Mouse (Mus musculus): ENCODE measurements at regions not wholly inside any gene's neighbourhood (a gene's known extent, or its start where the extent isn't known, plus 50 kb on each side); places are given as distances from the start of the nearest gene placed in this dataset.
A peak's percentile ranks its signal among the peaks of the same experiment; 100 is the strongest.
"Not testable (repeated sequence)": the region's sequence is repeated elsewhere in the genome, so short reads cannot be mapped to it uniquely, and the experiment has no call there.

DNA sequence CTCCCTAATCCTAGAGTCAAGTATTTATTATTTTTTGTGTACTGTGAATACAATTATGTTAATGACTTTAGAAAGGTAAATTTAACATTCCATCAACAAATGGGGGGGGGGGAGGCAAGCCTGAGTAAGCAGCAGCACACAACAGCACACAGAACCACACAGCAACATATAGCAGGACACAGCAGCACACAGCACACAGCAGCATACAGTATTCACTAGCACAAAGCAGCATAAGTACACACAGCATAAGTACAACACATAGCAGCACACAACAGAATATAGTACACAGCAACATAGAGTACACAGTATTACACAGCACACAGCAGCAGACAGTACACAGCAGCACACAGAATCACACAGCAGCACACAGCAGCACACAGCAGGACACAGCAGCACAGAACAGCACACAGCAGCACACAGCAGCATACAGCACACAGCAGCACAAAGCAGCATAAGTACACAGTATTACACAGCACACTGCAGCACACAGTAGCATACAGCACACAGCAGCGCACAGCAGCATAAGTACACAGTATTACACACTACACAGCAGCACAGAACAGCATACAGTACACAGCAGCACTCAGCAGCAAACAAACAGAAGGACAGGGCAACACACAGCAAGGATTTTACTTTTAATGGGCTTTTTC lies 605.7 kb downstream of the Tbl1xr1 start:
- Histone ChIP-seq H3K9ac (no peak overlapping the region), H3K4me3 (ENCODE audit: low read depth, low read length) (no peak overlapping the region), H3K4me2 (ENCODE audit: low read depth) (no peak overlapping the region), H3K27me3 (ENCODE audit: insufficient read depth, low read length) (no peaks in the 10 kb centered on the region), H3K4me1 (ENCODE audit: insufficient read depth) (no peaks in the 10 kb centered on the region), H3K27ac (ENCODE audit: low read depth, low read length) (no peak overlapping the region), H3K9me3 (ENCODE audit: low read length) (no peaks in the 10 kb centered on the region), H3K36me3 (ENCODE audit: insufficient read depth) (no peaks in the 10 kb centered on the region)
- 95% methylated on average over 1 of the region's 1 CpGs for WGBS
- DNase-seq (no peak), ATAC-seq (peak; percentile 25; the same call in 1 of the 2 replicates)
- no peak for TF ChIP-seq CTCF (IDR thresholded peaks at IDR 0.05; ENCODE audit: low read depth)

DNA sequence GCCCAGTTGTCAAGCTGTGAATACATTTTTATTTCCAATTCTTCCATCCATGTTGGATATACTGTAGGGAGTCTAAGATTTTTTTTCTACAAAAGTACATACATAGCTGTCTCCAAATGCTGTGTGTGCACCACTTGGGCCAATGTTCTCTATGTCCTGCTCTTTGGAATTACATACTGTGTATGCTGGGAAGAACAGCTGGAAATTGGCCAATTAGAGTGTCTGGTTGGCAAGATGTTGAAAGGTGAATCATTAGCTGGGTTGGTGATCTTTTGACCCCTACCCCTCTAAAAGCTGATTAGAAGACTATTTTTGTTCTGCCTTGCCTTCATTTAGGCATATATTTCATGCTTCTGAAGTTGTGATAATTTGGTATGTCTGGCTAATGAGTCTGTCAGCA lies 622.9 kb downstream of the Tbl1xr1 start:
- Histone ChIP-seq H3K9me3 (ENCODE audit: low read length) (0 out of 2 replicates have a peak, but pooled peaks cover 3% of the 10 kb centered on the region), H3K4me3 (ENCODE audit: low read depth, low read length) (no peak overlapping the region), H3K27me3 (ENCODE audit: insufficient read depth, low read length) (no peaks in the 10 kb centered on the region), H3K4me1 (ENCODE audit: insufficient read depth) (no peaks in the 10 kb centered on the region), H3K36me3 (ENCODE audit: insufficient read depth) (no peaks in the 10 kb centered on the region), H3K4me2 (ENCODE audit: low read depth) (no peak overlapping the region), H3K27ac (ENCODE audit: low read depth, low read length) (no peak overlapping the region), H3K9ac (no peak overlapping the region)
- TF ChIP-seq CTCF (IDR thresholded peaks at IDR 0.05; ENCODE audit: low read depth) = no peak
- DNase-seq (no peak), ATAC-seq (no peak)

DNA sequence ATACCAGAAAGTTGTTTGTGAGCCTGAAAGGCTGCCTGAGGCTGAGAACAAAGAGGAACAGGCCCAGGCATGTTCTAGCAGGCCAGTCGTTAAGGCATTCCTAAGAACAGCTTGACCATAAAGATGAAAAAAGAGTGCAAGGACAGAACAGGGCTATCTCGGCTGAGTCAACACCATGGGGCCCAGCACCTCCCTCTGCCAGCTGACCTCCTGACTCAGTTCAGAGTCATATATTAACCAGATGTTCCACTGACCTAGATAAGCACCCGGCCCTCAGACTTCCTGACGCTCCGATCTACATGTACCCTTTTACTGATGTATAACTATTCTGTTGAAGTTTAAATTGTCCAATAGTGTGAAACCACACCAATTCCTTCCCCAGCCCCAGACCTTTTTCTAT lies 625.0 kb downstream of the Tbl1xr1 start:
- WGBS = 91% methylated on average over 5 of the region's 5 CpGs
- H3K4me1 ChIP-seq (ENCODE audit: insufficient read depth); H3K27ac ChIP-seq (ENCODE audit: low read depth, low read length); H3K36me3 ChIP-seq (ENCODE audit: insufficient read depth); ATAC-seq; H3K4me3 ChIP-seq (ENCODE audit: low read depth, low read length); DNase-seq; H3K9me3 ChIP-seq (ENCODE audit: low read length); H3K27me3 ChIP-seq (ENCODE audit: insufficient read depth, low read length); H3K9ac ChIP-seq; H3K4me2 ChIP-seq (ENCODE audit: low read depth): not testable (repeated sequence)

DNA sequence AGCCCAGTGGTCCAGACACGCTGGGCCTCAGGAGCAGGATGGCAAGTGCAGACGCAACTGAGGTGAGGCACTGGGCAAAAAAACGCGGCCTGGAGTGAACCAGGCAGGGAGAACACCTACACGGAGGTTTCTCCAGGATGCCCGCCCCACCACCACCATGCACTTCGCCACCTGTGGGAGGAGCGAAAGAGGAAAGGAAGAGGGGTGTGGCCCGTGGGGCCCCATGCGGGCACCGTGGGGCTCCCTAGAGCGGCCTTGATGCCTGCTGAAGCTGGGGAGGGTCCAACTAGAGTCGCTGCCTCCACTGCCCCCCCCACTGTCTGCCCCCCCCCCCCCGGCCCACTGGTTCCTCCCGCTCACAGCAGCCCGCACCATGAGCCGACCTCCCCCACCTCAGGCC lies 629.2 kb downstream of the Tbl1xr1 start:
- Histone ChIP-seq H3K27me3 (ENCODE audit: insufficient read depth, low read length) (no peaks in the 10 kb centered on the region), H3K9ac (no peak overlapping the region), H3K27ac (ENCODE audit: low read depth, low read length) (no peak overlapping the region), H3K9me3 (ENCODE audit: low read length) (0 out of 2 replicates have a peak, but pooled peaks cover 3% of the 10 kb centered on the region), H3K4me3 (ENCODE audit: low read depth, low read length) (no peak overlapping the region), H3K4me1 (ENCODE audit: insufficient read depth) (no peaks in the 10 kb centered on the region), H3K4me2 (ENCODE audit: low read depth) (no peak overlapping the region), H3K36me3 (ENCODE audit: insufficient read depth) (no peaks in the 10 kb centered on the region)
- TF ChIP-seq CTCF (IDR thresholded peaks at IDR 0.05; ENCODE audit: low read depth) = no peak
- ATAC-seq (no peak), DNase-seq (no peak)
- 78% methylated on average over 14 of the region's 17 CpGs for WGBS

DNA sequence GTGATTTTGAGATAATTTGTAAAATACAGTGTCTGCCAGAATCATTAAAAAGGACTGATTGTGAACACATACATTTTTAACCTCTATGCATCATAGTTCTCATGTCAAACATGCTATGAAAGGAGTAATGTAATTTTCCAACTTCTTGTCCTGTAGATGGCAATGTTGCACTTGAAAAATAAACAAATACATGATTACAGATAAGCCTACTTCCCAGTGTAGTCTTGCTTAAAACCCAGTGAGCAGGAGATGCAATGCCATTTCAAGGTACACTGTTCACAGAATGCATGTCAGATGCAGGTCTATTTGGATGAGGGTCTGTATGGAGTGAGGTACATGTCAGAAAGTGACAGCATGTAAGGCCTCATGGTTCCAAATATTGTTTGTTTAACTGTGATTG lies 668.6 kb downstream of the Tbl1xr1 start:
- ATAC-seq (peak; percentile 65), DNase-seq (peak; percentile 74)
- H3K36me3 ChIP-seq (ENCODE audit: insufficient read depth) = no peaks in the 10 kb centered on the region
- no peak overlapping the region for H3K27ac ChIP-seq (ENCODE audit: low read depth, low read length)
- peak; percentile 65 for TF ChIP-seq CTCF (IDR thresholded peaks at IDR 0.05; ENCODE audit: low read depth)
- H3K9ac ChIP-seq = no peak overlapping the region
- no peak overlapping the region for H3K4me3 ChIP-seq (ENCODE audit: low read depth, low read length)
- no peaks in the 10 kb centered on the region for H3K27me3 ChIP-seq (ENCODE audit: insufficient read depth, low read length)
- no peak overlapping the region for H3K4me2 ChIP-seq (ENCODE audit: low read depth)
- no peaks in the 10 kb centered on the region for H3K9me3 ChIP-seq (ENCODE audit: low read length)
- no peaks in the 10 kb centered on the region for H3K4me1 ChIP-seq (ENCODE audit: insufficient read depth)

Measured in forebrain, postnatal 0 days (tissue).